Mouse (Mus musculus): ENCODE results near the gene Rnaseh2c.

Rnaseh2c gene

DNA sequence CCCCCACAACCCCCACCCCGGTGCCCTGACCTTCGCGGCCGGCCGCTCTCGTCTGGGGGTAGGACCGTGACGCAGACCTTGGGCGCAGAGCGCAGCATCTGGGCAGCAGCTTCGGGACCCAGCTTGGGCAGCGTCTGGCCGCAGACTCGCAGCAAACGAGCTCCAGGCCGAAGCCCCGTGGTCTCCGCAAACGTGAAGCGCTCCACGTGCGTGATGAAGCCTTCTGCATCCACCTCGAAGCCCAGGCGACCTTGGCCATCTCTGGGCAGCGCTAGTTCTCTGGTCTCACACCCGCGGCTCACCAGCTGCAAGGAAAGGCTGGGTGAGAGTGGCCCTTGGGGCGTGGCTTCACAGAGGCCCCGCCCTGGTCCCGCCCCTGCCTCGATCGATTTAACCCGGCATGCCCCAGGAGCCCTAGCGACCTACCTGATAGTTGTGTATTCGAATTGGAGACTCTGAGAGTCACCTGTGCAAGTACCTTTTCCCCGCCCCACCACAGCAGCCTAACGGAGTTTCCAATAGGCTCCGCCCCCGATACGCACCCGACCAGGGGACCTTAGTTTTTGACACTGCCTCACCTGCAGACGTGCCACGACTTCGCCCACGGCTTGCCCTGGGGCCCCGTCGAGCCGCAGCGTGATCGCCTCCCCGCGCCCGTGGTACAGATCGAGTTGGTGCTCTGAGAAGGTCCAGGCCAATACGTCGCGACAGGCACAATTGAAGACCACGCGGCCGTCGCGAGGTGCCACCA lies 52.5 kb downstream of the Rnaseh2c start:
- no peak for TF ChIP-seq CTCF (conservative IDR thresholded peaks at IDR 0.05; ENCODE audit: low read length)
- no peak for TF ChIP-seq NANOG (IDR thresholded peaks at IDR 0.05; ENCODE audit: borderline replicate concordance, low read length)
- TF ChIP-seq POU5F1 (IDR thresholded peaks at IDR 0.05; ENCODE audit: borderline replicate concordance, low read length) = no peak
- Histone ChIP-seq H3K4me1 (replicated peaks; ENCODE audit: low read depth, low read length) (peaks cover 61% of the 10 kb centered on the region), H3K27me3 (ENCODE audit: insufficient read depth, low read length) (peaks cover 36% of the 10 kb centered on the region), H3K4me3 (replicated peaks; ENCODE audit: low read length) (peak overlapping the region; percentile 83), H3K36me3 (ENCODE audit: insufficient read depth, low read length) (peaks cover 31% of the 10 kb centered on the region), H3K9me3 (ENCODE audit: low read length) (no peaks in the 10 kb centered on the region)

DNA sequence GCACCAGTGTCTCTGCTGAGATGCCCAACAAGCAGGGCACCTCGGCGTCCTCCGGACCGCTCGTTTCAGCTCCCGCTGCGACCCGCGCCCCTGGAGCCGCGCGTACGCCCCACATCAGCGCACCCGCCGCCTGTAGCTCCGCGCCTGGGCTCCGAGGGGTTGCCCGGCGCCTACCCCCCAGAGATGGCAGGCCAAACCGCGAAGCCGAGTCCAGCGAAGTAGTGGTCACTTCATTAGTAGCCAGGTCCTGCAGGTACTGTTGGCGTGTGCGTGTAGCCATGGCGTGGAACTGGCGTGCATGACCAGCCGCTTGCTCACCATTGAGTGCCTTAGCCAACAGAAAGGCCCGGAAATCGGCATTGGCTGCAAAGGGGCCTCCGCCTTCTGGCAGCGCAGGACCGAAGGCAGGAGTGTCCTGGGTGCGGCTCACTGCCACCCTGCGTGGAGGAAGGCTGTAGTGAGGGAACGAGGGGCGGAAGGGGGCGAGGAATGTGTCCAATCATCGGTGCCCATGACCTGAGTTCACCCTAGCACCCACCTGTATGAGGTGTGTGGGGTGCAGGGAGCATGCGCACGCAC lies 53.1 kb downstream of the Rnaseh2c start:
- TF ChIP-seq CTCF (conservative IDR thresholded peaks at IDR 0.05; ENCODE audit: low read length) (no peak), NANOG (IDR thresholded peaks at IDR 0.05; ENCODE audit: borderline replicate concordance, low read length) (no peak), POU5F1 (IDR thresholded peaks at IDR 0.05; ENCODE audit: borderline replicate concordance, low read length) (no peak)
- H3K4me1 ChIP-seq (replicated peaks; ENCODE audit: low read depth, low read length) = peaks cover 61% of the 10 kb centered on the region
- H3K36me3 ChIP-seq (ENCODE audit: insufficient read depth, low read length) = peaks cover 31% of the 10 kb centered on the region
- no peaks in the 10 kb centered on the region for H3K9me3 ChIP-seq (ENCODE audit: low read length)
- H3K27me3 ChIP-seq (ENCODE audit: insufficient read depth, low read length) = peaks cover 42% of the 10 kb centered on the region
- H3K4me3 ChIP-seq (replicated peaks; ENCODE audit: low read length) = peak overlapping the region; percentile 83
